Mouse (Mus musculus): Measurements from ENCODE around the gene Zfp952. TPM values are rescaled to one million over a fixed set of nuclear protein-coding genes. Genes with fewer than 3 reads are reported as not detected.
"Not testable (repeated sequence)": the region's sequence is repeated elsewhere in the genome, so short reads cannot be mapped to it uniquely, and the experiment has no call there.

The Zfp952 gene
- polyA plus RNA-seq, 1 experiment from 2014 or later, result 13.7 TPM

- no peaks in the 10 kb centered on the region for H3K4me1 ChIP-seq
- H3K36me3 ChIP-seq, result 0 out of 2 replicates have a peak, but pooled peaks cover 1% of the 10 kb centered on the region
- no peak overlapping the region for H3K9ac ChIP-seq
- H3K27ac ChIP-seq (replicated peaks), result no peak overlapping the region
- no peak overlapping the region for H3K4me2 ChIP-seq (replicated peaks)
- no peak for ATAC-seq (ENCODE audit: insufficient number of reproducible peaks, low FRiP score, low TSS enrichment, low read depth)
- no peak overlapping the region for H3K4me3 ChIP-seq (replicated peaks)
- WGBS, result 79% methylated on average over 4 of the region's 4 CpGs
- no peaks in the 10 kb centered on the region for H3K27me3 ChIP-seq
- H3K9me3 ChIP-seq (replicated peaks), result no peaks in the 10 kb centered on the region
These were observed 6.6 kb upstream of the Zfp952 start for GRCm38 (mm10) chr17:32986301-32986700.

DNA sequence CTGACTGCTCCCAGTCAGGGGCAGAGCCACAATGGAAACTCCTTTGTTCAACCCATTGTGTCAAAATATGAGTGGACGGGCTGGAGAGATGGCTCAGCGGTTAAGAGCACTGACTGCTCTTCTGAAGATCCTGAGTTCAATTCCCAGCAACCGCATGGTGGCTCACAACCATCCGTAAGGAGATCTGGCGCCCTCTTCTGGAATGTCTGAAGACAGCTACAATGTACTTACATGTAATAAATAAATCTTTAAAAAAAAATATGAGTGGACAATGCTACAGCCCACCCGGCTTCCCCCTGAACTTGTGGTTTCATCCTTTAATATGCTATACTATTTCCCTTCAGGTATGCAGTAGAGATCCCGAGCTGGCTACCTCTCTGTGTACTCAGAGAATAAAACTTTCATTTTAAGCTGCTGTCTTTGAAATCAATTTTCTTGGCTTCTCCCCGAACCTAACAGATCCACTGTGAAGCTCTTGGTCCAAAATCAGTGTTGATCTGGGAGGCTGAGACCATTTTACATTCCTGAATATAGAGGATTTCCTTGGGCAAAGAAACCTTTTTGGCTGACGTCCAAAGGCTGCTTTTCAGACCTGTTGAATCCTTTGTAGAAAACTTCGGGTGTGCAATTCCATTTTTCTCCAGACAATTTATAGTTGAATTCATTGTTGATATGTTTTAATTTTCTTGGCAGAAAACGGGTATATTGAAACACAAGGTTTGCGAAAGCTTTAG, 797 bp upstream of the Zfp952 start:
- peak overlapping the region; percentile 82; the same call in 1 of the 2 replicates for H3K27ac ChIP-seq (replicated peaks)
- H3K9me3 ChIP-seq (replicated peaks), result no peaks in the 10 kb centered on the region; the same call in 1 of the 2 replicates
- ATAC-seq (ENCODE audit: insufficient number of reproducible peaks, low FRiP score, low TSS enrichment, low read depth), result no peak
- H3K4me3 ChIP-seq (replicated peaks), result peak overlapping the region; percentile 71
- H3K27me3 ChIP-seq, result no peaks in the 10 kb centered on the region
- H3K4me2 ChIP-seq (replicated peaks), result peak overlapping the region; percentile 63
- H3K4me1 ChIP-seq, result peaks cover 16% of the 10 kb centered on the region
- H3K36me3 ChIP-seq, result peaks cover 24% of the 10 kb centered on the region
- peak overlapping the region; percentile 57; the same call in 1 of the 2 replicates for H3K9ac ChIP-seq
- 59% methylated on average over 12 of the region's 12 CpGs for WGBS

- H3K36me3 ChIP-seq, result peaks cover 71% of the 10 kb centered on the region
- no peak overlapping the region for H3K9ac ChIP-seq
- no peak overlapping the region for H3K4me3 ChIP-seq (replicated peaks)
- H3K4me1 ChIP-seq, result peaks cover 9% of the 10 kb centered on the region
- H3K27ac ChIP-seq (replicated peaks), result no peak overlapping the region
- H3K9me3 ChIP-seq (replicated peaks), result peaks cover 25% of the 10 kb centered on the region
- no peak overlapping the region for H3K4me2 ChIP-seq (replicated peaks)
- H3K27me3 ChIP-seq, result no peaks in the 10 kb centered on the region
- ATAC-seq (ENCODE audit: insufficient number of reproducible peaks, low FRiP score, low TSS enrichment, low read depth), result no peak
- WGBS, result 90% methylated on average over 2 of the region's 2 CpGs
These were observed 5.6 kb downstream of the Zfp952 start for GRCm38 (mm10) chr17:32998492-32998891.

GRCm38 (mm10) chr17:33008337-33008736, 15.4 kb downstream of the Zfp952 start:
- H3K9ac ChIP-seq, result no peak overlapping the region
- ATAC-seq (ENCODE audit: insufficient number of reproducible peaks, low FRiP score, low TSS enrichment, low read depth), result no peak
- no peaks in the 10 kb centered on the region for H3K27me3 ChIP-seq
- peaks cover 19% of the 10 kb centered on the region for H3K9me3 ChIP-seq (replicated peaks)
- H3K27ac ChIP-seq (replicated peaks), result no peak overlapping the region
- no peaks in the 10 kb centered on the region for H3K4me1 ChIP-seq
- WGBS, result 54% methylated on average over 9 of the region's 9 CpGs
- H3K4me2 ChIP-seq (replicated peaks), result no peak overlapping the region
- H3K36me3 ChIP-seq, result peaks cover 25% of the 10 kb centered on the region
- H3K4me3 ChIP-seq (replicated peaks), result no peak overlapping the region

DNA sequence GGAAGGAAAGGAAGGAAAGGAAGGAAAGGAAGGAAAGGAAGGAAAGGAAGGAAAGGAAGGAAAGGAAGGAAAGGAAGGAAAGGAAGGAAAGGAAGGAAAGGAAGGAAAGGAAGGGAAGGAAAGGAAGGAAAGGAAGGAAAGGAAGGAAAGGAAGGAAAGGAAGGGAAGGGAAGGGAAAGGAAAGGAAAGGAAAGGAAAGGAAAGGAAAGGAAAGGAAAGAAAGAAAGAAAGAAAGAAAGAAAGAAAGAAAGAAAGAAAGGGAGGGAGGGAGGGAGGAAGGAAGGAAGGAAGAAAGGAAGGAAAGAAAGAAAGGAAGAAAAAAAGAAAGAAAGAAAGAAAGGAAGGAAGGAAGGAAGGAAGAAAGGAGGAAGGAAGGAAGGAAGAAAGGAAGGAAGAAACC, 27.5 kb downstream of the Zfp952 start:
- H3K4me2 ChIP-seq (replicated peaks); H3K4me1 ChIP-seq; ATAC-seq (ENCODE audit: insufficient number of reproducible peaks, low FRiP score, low TSS enrichment, low read depth); H3K4me3 ChIP-seq (replicated peaks); H3K27me3 ChIP-seq; H3K27ac ChIP-seq (replicated peaks); H3K9ac ChIP-seq: not testable (repeated sequence)
- H3K9me3 ChIP-seq (replicated peaks), result peaks cover 74% of the 10 kb centered on the region
- peaks cover 74% of the 10 kb centered on the region for H3K36me3 ChIP-seq

- no peak for ATAC-seq (ENCODE audit: insufficient number of reproducible peaks, low FRiP score, low TSS enrichment, low read depth)
- no peak overlapping the region for H3K27ac ChIP-seq (replicated peaks)
- whole genome bisulfite sequencing, result 9% methylated on average over 10 of the region's 10 CpGs
These were observed 39.4 kb downstream of the Zfp952 start for GRCm38 (mm10) chr17:33032376-33032775.

DNA sequence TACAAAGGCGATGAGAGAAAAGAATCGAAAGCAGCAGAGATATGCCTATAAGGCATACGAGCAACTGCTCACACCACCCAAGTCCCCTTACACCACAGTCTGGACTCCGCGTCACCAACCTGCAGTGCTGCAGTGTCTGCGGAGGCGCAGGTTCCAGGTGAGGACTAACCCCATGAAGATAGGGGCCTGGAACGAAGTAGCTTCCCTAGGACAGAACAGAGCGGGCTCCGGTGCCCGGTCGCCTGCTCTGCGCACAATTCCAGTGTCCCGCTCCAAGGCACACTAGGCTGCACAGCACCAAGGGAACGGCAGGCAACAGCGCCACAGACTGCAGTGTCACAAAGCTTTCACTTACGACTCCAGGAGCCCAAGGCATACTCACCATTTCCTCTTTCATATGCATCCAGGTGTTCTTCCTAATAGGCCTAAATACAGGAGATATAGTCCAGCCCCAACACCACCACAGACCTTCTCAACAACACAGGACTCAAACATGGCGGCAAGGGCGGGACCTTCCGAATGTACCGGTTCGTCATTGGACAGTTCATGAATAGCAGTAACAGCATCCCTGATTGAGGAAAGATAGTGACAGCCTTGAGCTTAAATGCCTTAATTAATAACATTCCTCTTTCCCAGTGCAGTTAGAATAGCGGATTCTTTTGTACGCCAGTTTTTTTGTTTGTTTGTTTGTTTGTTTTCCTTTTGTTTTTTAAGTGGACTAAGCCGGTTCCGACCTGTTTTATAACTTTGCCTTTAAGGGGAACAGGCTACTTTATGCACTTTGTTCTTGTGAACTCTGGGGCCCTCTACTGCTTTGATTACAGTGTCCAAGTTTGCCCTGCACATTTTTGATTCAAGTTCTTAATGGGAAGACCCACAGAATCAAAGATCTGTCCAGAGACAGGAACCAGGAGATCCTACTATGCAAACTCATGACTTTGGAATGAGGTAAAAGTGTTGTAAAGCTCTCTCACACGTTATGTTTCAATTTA, 40.3 kb downstream of the Zfp952 start, which contains the start of gene Zfp763:
Gene Zfp763, minus strand, starts transcription at position 503 of the 992 bp plus-strand sequence.
- H3K4me1 ChIP-seq, result 0 out of 2 replicates have a peak, but pooled peaks cover 3% of the 10 kb centered on the region
- H3K4me3 ChIP-seq (replicated peaks), result peak within 1 kb of the TSS; percentile 87
- peak within 1 kb of the TSS; percentile 75 for H3K9ac ChIP-seq
- peak; percentile 95 for ATAC-seq (ENCODE audit: insufficient number of reproducible peaks, low FRiP score, low TSS enrichment, low read depth)
- H3K27ac ChIP-seq (replicated peaks), result peak within 1 kb of the TSS; percentile 86
- H3K36me3 ChIP-seq, result no peaks in the 10 kb centered on the region
- peak within 1 kb of the TSS; percentile 53 for H3K4me2 ChIP-seq (replicated peaks)
- no peaks in the 10 kb centered on the region for H3K27me3 ChIP-seq
- WGBS, result 3% methylated on average over 27 of the region's 27 CpGs
- no peaks in the 10 kb centered on the region for H3K9me3 ChIP-seq (replicated peaks)

More at GRCm38 (mm10) chr17:33032376-33032775, 39.4 kb downstream of the Zfp952 start:
- Histone ChIP-seq H3K9me3 (replicated peaks) (peaks cover 4% of the 10 kb centered on the region), H3K4me1 (0 out of 2 replicates have a peak, but pooled peaks cover 3% of the 10 kb centered on the region), H3K4me3 (replicated peaks) (peak overlapping the region; percentile 87), H3K4me2 (replicated peaks) (peak overlapping the region; percentile 53), H3K27me3 (no peaks in the 10 kb centered on the region), H3K36me3 (peaks cover 3% of the 10 kb centered on the region; the same call in 1 of the 2 replicates), H3K9ac (no peak overlapping the region; the same call in 1 of the 2 replicates)

Other genes starting within 250 kb of the Zfp952 start
- 27.0 and 30.8 TPM in 2 replicates for gene Zfp871, start 204.8 kb upstream of the Zfp952 start, polyA plus RNA-seq (2015; fragmentation: Nextera tagmentation; extraction: Ambion mirVana)
- 3.8 and 4.0 TPM in 2 replicates for gene Zfp811, start 183.2 kb upstream of the Zfp952 start, polyA plus RNA-seq (2015; fragmentation: Nextera tagmentation; extraction: Ambion mirVana)
- gene Zfp799, start 162.9 kb upstream of the Zfp952 start, polyA plus RNA-seq (2015; fragmentation: Nextera tagmentation; extraction: Ambion mirVana), result 15.4 and 16.5 TPM in 2 replicates
- 5.6 and 6.9 TPM in 2 replicates for gene Zfp870, start 101.5 kb upstream of the Zfp952 start, polyA plus RNA-seq (2015; fragmentation: Nextera tagmentation; extraction: Ambion mirVana)
- gene Cyp4f14, start 75.8 kb upstream of the Zfp952 start, polyA plus RNA-seq (2015; fragmentation: Nextera tagmentation; extraction: Ambion mirVana), result not detected in 2 replicates
- gene Cyp4f13, start 45.7 kb upstream of the Zfp952 start, polyA plus RNA-seq (2015; fragmentation: Nextera tagmentation; extraction: Ambion mirVana), result 15.9 and 17.7 TPM in 2 replicates
- 10.5 and 11.2 TPM in 2 replicates for gene Zfp472, start 27.3 kb upstream of the Zfp952 start, polyA plus RNA-seq (2015; fragmentation: Nextera tagmentation; extraction: Ambion mirVana)
- gene Zfp763, start 40.3 kb downstream of the Zfp952 start, polyA plus RNA-seq (2015; fragmentation: Nextera tagmentation; extraction: Ambion mirVana), result 13.7 and 13.9 TPM in 2 replicates
- not detected in 2 replicates for gene 4921501E09Rik, start 74.9 kb downstream of the Zfp952 start, polyA plus RNA-seq (2015; fragmentation: Nextera tagmentation; extraction: Ambion mirVana)
- gene Zfp563, start 96.2 kb downstream of the Zfp952 start, polyA plus RNA-seq (2015; fragmentation: Nextera tagmentation; extraction: Ambion mirVana), result 9.4 TPM in 2 replicates
- 0.11 TPM in 1 of 2 replicates, not detected in the other for gene Morc2b, start 146.6 kb downstream of the Zfp952 start, polyA plus RNA-seq (2015; fragmentation: Nextera tagmentation; extraction: Ambion mirVana)
- 0.05 and 0.12 TPM in 2 replicates for gene Olfr55, start 175.3 kb downstream of the Zfp952 start, polyA plus RNA-seq (2015; fragmentation: Nextera tagmentation; extraction: Ambion mirVana)
- gene Olfr239, start 198.2 kb downstream of the Zfp952 start, polyA plus RNA-seq (2015; fragmentation: Nextera tagmentation; extraction: Ambion mirVana), result 0.05 TPM in 1 of 2 replicates, not detected in the other
- gene Olfr1564, start 228.6 kb downstream of the Zfp952 start, polyA plus RNA-seq (2015; fragmentation: Nextera tagmentation; extraction: Ambion mirVana), result not detected in 2 replicates

All from embryonic facial prominence, embryonic 15.5 days (tissue).